Mouse (Mus musculus) kidney, postnatal 0 days (tissue): ENCODE results near the gene Sec23a. TPM values are rescaled to one million over a fixed set of nuclear protein-coding genes. Genes with fewer than 3 reads are reported as not detected.
A peak's percentile ranks its signal among the peaks of the same experiment; 100 is the strongest.
"Not testable (repeated sequence)": the region's sequence is repeated elsewhere in the genome, so short reads cannot be mapped to it uniquely, and the experiment has no call there.

Experiments
- ATAC-seq: fragments of 200-750 bp; cut with Nextera tagmentation; replicated peaks from 2 replicates; pipeline ENCODE4 v1.8.0; 2017; ENCODE audit warnings: low read depth, moderate number of reproducible peaks, moderate TSS enrichment, moderate library complexity; ENCODE audit not compliant: low FRiP score
- DNase-seq: peaks from one replicate; pipeline ENCODE4 v3.0.0-alpha.2; 2016; ENCODE audit warnings: low spot score
- H3K27ac ChIP-seq: fragments of 300-500 bp; sonication (generic); 2 replicates; pipeline ENCODE4 v1.5.1; 2014; ENCODE audit warnings: mild to moderate bottlenecking
- H3K27me3 ChIP-seq: fragments of 300-500 bp; sonication (generic); 2 replicates; pipeline ENCODE4 v1.6.1; 2014; ENCODE audit warnings: low read length, mixed read lengths; ENCODE audit not compliant: insufficient read depth
- H3K36me3 ChIP-seq: fragments of 300-500 bp; sonication (generic); 2 replicates; pipeline ENCODE4 v1.6.1; 2014; ENCODE audit warnings: low read length, mixed read lengths; ENCODE audit not compliant: insufficient read depth
- H3K4me1 ChIP-seq: fragments of 300-500 bp; sonication (generic); replicated peaks from 2 replicates; pipeline ENCODE4 v1.6.1; 2014; ENCODE audit warnings: antibody characterized with exemption, low read length, mixed read lengths; ENCODE audit not compliant: insufficient read depth
- H3K4me2 ChIP-seq: fragments of 300-500 bp; sonication (generic); 2 replicates; pipeline ENCODE4 v1.6.1; 2014; ENCODE audit warnings: mild to moderate bottlenecking, low read length, moderate library complexity, mixed read lengths
- H3K4me3 ChIP-seq: fragments of 300-500 bp; sonication (generic); replicated peaks from 2 replicates; pipeline ENCODE4 v1.5.1; 2014; ENCODE audit warnings: low read depth, low read length
- H3K9ac ChIP-seq: fragments of 300-500 bp; sonication (generic); 2 replicates; pipeline ENCODE4 v1.6.1; 2014; ENCODE audit warnings: low read depth, low read length
- H3K9me3 ChIP-seq: fragments of 300-500 bp; sonication (generic); replicated peaks from 2 replicates; pipeline ENCODE4 v1.6.1; 2016; ENCODE audit warnings: low read length, inconsistent platforms, mixed read lengths
- CTCF ChIP-seq: IDR thresholded peaks from 2 replicates; pipeline ENCODE4 v1.5.1; 2016; ENCODE audit warnings: antibody characterized with exemption, low read depth, mild to moderate bottlenecking, moderate library complexity
- WGBS: fragments of 180-500 bp; shearing (Covaris S2); extraction: QIAGEN DNeasy Blood & Tissue Kit; methylation state at CpG from one replicate; pipeline ENCODE4 v1.1.7; 2014; 5-methylcytosine and 5-hydroxymethylcytosine counted together
- polyA plus RNA-seq: library from polyadenylated mRNA; unstranded; fragments of >200 nt; fragmentation: Nextera tagmentation; extraction: Ambion mirVana; gene quantifications from 2 replicates; pipeline ENCODE4 v1.2.1, GENCODE M21; 2015

Sec23a gene
- polyA plus RNA-seq, 1 experiment from 2014 or later, result 49.5 TPM

DNA sequence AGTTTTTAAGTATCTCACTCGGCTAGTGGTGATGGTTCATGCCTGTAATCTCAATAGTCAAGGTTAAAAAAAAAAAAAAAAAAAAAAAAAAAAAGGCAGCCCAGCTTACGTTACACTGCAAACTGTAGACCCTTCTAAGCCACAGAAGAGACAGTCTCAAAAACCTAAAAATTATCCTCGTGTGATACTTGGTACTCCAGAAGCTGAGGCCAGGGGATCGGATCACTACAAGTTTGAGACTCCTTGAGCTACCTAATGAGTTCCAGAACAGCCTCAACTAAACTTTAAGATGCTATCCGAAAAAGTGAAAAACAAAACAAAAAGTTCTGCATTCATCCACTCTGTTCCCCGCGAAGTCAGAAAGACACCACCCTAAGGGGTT is 884 bp upstream of the Sec23a start:
- under 1% methylated on average over 7 of the region's 7 CpGs for WGBS
- H3K27ac ChIP-seq, result peak overlapping the region; percentile 77
- peaks cover 12% of the 10 kb centered on the region for H3K4me1 ChIP-seq
- no peaks in the 10 kb centered on the region for H3K27me3 ChIP-seq
- no peaks in the 10 kb centered on the region for H3K9me3 ChIP-seq
- no peak for TF ChIP-seq CTCF
- ATAC-seq (no peak), DNase-seq (peak; percentile 32)
- peak overlapping the region; percentile 85 for H3K4me2 ChIP-seq
- H3K9ac ChIP-seq, result peak overlapping the region; percentile 82
- H3K4me3 ChIP-seq, result peak overlapping the region; percentile 70
- H3K36me3 ChIP-seq, result no peaks in the 10 kb centered on the region

DNA sequence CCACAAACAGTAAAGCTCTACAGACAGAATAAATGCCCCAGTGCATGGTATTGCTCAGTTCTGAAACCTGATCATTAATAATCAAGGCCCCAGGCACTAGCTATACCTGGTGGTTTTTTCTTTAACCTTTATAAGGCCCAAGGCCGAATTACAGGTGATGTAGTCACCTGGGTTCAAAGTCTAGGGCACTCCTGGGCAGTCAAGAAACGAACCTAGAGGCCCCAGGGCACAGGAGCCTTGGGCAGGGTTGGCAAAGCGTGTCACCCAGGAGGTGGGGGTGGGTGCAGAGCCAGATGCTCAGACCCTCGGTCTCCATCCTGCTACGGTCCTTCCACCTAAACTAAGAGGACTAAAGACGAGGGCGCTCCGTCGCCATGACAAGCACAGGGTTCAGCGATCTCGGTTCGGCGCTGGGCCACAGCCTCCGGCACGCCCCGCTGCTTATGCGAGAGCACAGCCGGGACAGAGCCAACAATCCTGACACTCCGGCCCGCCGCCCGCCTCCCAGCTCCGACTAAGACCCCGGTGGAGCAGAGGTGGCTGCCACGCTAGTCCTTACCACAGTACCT is 458 bp downstream of the Sec23a start:
- TF ChIP-seq CTCF, result 0 out of 2 replicates have a peak, but pooled peaks have one; percentile 1
- Histone ChIP-seq H3K27ac (peak overlapping the region; percentile 94), H3K4me1 (peaks cover 12% of the 10 kb centered on the region), H3K9ac (peak overlapping the region; percentile 80), H3K36me3 (peaks cover 7% of the 10 kb centered on the region; the same call in 1 of the 2 replicates), H3K9me3 (no peaks in the 10 kb centered on the region), H3K27me3 (no peaks in the 10 kb centered on the region), H3K4me2 (peak overlapping the region; percentile 86), H3K4me3 (peak overlapping the region; percentile 70)
- peak; percentile 45 for ATAC-seq
- peak; percentile 5 for DNase-seq
- WGBS, result under 1% methylated on average over 25 of the region's 25 CpGs

DNA sequence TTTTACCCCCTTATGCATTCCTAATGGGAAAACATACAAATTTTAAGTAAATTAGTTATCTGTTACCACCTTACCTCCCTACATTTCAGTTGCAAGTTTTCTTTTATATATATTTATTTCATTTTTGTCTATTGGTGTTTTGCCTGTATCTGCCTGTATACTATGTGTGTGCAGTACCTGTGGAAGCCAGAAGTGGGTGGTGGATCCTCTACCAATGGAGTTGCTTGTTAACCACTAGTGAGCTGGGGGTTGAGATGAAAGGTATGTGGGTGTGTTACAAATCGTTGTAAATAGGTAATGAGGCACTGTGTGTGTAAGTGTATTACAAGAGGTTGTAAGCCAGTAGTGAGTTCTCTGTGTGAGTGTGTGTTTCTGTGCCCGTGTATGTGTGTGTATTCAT is 1.3 kb downstream of the Sec23a start:
- DNase-seq, result peak; percentile 49
- WGBS, result 53% methylated on average over 2 of the region's 2 CpGs

DNA sequence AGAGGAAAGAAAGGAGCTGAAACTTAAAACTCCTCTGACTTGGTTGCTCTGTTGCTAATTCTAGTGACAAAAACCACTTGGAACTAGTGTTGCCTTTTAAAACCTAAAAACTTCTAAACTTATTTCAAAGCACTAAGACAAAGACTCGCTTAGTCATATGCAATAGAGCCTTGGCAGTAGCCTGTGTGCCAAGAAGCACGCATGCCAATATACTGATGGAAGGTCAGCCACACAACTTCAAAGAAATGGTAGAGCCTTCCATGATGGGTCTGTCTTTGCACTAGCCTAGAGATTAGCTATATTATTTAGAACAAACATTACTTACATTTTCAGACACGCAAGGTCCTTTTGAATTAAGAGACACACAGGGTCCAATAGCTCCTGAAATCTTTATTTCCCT is 26.1 kb downstream of the Sec23a start:
- no peaks in the 10 kb centered on the region for H3K27me3 ChIP-seq
- no peak overlapping the region for H3K27ac ChIP-seq
- ATAC-seq (no peak), DNase-seq (no peak)
- H3K9me3 ChIP-seq, result no peaks in the 10 kb centered on the region
- no peak for TF ChIP-seq CTCF
- no peak overlapping the region for H3K4me3 ChIP-seq
- peaks cover 51% of the 10 kb centered on the region for H3K36me3 ChIP-seq
- H3K4me2 ChIP-seq, result no peak overlapping the region
- no peaks in the 10 kb centered on the region for H3K4me1 ChIP-seq
- 92% methylated on average over 3 of the region's 3 CpGs for WGBS
- no peak overlapping the region for H3K9ac ChIP-seq

More for the DNA sequence above, 1.3 kb downstream of the Sec23a start:
- TF ChIP-seq CTCF, result peak; percentile 42; the same call in 1 of the 2 replicates
- H3K36me3 ChIP-seq, result peaks cover 15% of the 10 kb centered on the region
- no peaks in the 10 kb centered on the region for H3K27me3 ChIP-seq
- peaks cover 12% of the 10 kb centered on the region for H3K4me1 ChIP-seq
- H3K4me3 ChIP-seq, result 0 out of 2 replicates have a peak overlapping the region, but pooled peaks have one; percentile 70
- no peak overlapping the region for H3K9ac ChIP-seq
- ATAC-seq, result no peak
- H3K9me3 ChIP-seq, result no peaks in the 10 kb centered on the region
- peak overlapping the region; percentile 86 for H3K4me2 ChIP-seq
- 0 out of 2 replicates have a peak overlapping the region, but pooled peaks have one; percentile 94 for H3K27ac ChIP-seq

DNA sequence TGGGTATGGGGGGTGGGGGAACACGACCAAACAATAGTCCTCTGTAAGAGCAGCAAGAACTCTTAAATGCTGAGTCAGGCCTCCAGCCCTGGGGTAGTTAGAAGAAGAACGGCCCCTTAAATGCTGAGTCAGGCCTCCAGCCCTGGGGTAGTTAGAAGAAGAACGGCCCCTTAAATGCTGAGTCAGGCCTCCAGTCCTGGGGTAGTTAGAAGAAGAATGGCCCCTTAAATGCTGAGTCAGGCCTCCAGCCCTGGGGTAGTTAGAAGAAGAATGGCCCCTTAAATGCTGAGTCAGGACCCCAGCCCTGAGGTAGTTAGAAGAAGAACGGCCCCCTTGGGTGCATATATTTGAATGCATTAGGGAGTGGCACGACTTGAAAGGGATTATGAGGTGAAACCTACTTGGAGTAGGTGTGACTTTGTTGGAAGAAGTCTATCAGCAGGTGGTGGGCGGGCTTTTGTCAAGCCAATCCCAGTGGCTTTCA is 30.6 kb downstream of the Sec23a start:
- not testable (repeated sequence) for H3K4me3 ChIP-seq, H3K27me3 ChIP-seq, ATAC-seq, H3K9me3 ChIP-seq, H3K4me2 ChIP-seq, DNase-seq, H3K9ac ChIP-seq, H3K4me1 ChIP-seq, H3K27ac ChIP-seq
- WGBS, result 74% methylated on average over 6 of the region's 6 CpGs
- H3K36me3 ChIP-seq, result peaks cover 44% of the 10 kb centered on the region

DNA sequence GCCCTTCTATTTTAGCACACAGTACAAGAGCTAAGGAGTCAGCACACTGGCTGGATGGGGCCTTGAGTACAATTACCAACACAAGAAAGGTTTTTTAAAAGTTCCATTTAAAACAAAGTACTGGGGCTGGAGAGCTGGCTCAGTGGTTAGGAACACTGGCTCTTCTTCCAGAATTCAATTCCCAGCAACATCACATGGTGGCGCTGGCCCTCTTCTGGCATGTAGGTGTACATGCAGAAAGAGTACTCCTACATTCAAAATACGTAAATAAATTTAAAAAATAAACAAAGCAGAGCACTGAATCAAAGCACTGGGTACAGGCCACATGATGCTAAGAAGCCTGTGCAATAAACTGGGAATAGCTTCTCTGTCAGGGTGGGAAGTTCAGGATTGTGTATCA is 34.9 kb downstream of the Sec23a start:
- peak; percentile 27; the same call in 1 of the 2 replicates for TF ChIP-seq CTCF
- H3K4me3 ChIP-seq, result no peak overlapping the region
- H3K9ac ChIP-seq, result no peak overlapping the region
- ATAC-seq, result no peak
- 81% methylated on average over 2 of the region's 2 CpGs for WGBS
- H3K4me2 ChIP-seq, result no peak overlapping the region
- no peak for DNase-seq
- H3K9me3 ChIP-seq, result no peaks in the 10 kb centered on the region
- H3K27me3 ChIP-seq, result no peaks in the 10 kb centered on the region
- peaks cover 33% of the 10 kb centered on the region for H3K36me3 ChIP-seq
- H3K27ac ChIP-seq, result no peak overlapping the region
- no peaks in the 10 kb centered on the region for H3K4me1 ChIP-seq
